Mouse (Mus musculus) hindbrain, embryonic 14.5 days (tissue): ENCODE measurements around the gene Nol4l. TPM values are rescaled to one million over a fixed set of nuclear protein-coding genes. Genes with fewer than 3 reads are reported as not detected.
"Not testable (repeated sequence)": the region's sequence is repeated elsewhere in the genome, so short reads cannot be mapped to it uniquely, and the experiment has no call there.

Source experiments
- ATAC-seq: fragments of 200-750 bp; cut with Nextera tagmentation; 2 replicates; pipeline ENCODE4 v1.8.0; 2017; ENCODE audit warnings: moderate number of reproducible peaks, mild to moderate bottlenecking, moderate TSS enrichment, moderate library complexity; ENCODE audit not compliant: low FRiP score
- DNase-seq: peaks from one replicate; pipeline ENCODE4 v3.0.0-alpha.2; 2015; ENCODE audit warnings: low spot score
- H3K27ac ChIP-seq: fragments of 300-500 bp; sonication (generic); 2 replicates; pipeline ENCODE4 v1.5.1; 2014; ENCODE audit warnings: mild to moderate bottlenecking, moderate library complexity
- H3K27me3 ChIP-seq: fragments of 300-500 bp; sonication (generic); 2 replicates; pipeline ENCODE4 v1.6.1; 2014; ENCODE audit warnings: mild to moderate bottlenecking, low read length, mixed read lengths; ENCODE audit not compliant: control insufficient read depth, insufficient read depth
- H3K36me3 ChIP-seq: fragments of 300-500 bp; sonication (generic); replicated peaks from 2 replicates; pipeline ENCODE4 v1.6.1; 2014; ENCODE audit not compliant: control insufficient read depth, insufficient read depth
- H3K4me1 ChIP-seq: fragments of 300-500 bp; sonication (generic); replicated peaks from 2 replicates; pipeline ENCODE4 v1.6.1; 2014; ENCODE audit warnings: antibody characterized with exemption, low read length, mixed read lengths; ENCODE audit not compliant: control insufficient read depth, insufficient read depth
- H3K4me2 ChIP-seq: fragments of 300-500 bp; sonication (generic); replicated peaks from 2 replicates; pipeline ENCODE4 v1.6.1; 2014; ENCODE audit warnings: mild to moderate bottlenecking, moderate library complexity
- H3K4me3 ChIP-seq: fragments of 300-500 bp; sonication (generic); replicated peaks from 2 replicates; pipeline ENCODE4 v1.5.1; 2014; ENCODE audit warnings: mild to moderate bottlenecking, low read length
- H3K9ac ChIP-seq: fragments of 300-500 bp; sonication (generic); 2 replicates; pipeline ENCODE4 v1.6.1; 2014
- H3K9me3 ChIP-seq: fragments of 300-500 bp; sonication (generic); 2 replicates; pipeline ENCODE4 v1.6.1; 2016; ENCODE audit warnings: low read length; ENCODE audit not compliant: control insufficient read depth
- WGBS: fragments of 180-500 bp; shearing (Covaris S2); extraction: QIAGEN DNeasy Blood & Tissue Kit; methylation state at CpG from one replicate; pipeline ENCODE4 v1.1.7; 2014; 5-methylcytosine and 5-hydroxymethylcytosine counted together
- polyA plus RNA-seq: library from polyadenylated mRNA; unstranded; fragments of >200 nt; fragmentation: Nextera tagmentation; extraction: Ambion mirVana; gene quantifications from 2 replicates; pipeline ENCODE4 v1.2.1, GENCODE M21; 2014

The Nol4l gene
- polyA plus RNA-seq, 1 experiment from 2014 or later = 44.8 TPM

DNA sequence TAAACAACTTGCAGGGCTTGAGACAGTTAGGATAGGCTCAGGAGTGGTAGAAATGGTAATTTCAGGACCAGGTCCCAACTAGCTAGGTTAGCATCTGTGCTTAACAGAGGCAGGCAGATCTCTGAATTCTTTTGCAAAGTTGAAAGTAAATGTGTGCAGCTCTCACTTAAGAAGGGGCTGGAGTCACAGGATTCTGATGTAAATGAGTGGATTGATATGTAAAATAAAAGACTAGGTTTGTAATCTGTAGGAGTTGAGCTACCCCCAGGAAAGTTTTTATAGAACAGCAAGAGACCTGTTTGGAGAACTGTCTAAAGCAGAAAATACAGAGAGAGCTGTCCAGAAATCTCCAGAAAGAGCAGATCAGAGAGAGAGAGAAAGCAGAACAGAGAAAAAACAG, 158.9 kb downstream of the Nol4l start:
- Histone ChIP-seq H3K9me3 (no peaks in the 10 kb centered on the region), H3K27ac (no peak overlapping the region), H3K36me3 (peaks cover 36% of the 10 kb centered on the region), H3K9ac (no peak overlapping the region), H3K4me2 (no peak overlapping the region), H3K27me3 (no peaks in the 10 kb centered on the region), H3K4me3 (no peak overlapping the region), H3K4me1 (no peaks in the 10 kb centered on the region)
- ATAC-seq (no peak), DNase-seq (no peak)

DNA sequence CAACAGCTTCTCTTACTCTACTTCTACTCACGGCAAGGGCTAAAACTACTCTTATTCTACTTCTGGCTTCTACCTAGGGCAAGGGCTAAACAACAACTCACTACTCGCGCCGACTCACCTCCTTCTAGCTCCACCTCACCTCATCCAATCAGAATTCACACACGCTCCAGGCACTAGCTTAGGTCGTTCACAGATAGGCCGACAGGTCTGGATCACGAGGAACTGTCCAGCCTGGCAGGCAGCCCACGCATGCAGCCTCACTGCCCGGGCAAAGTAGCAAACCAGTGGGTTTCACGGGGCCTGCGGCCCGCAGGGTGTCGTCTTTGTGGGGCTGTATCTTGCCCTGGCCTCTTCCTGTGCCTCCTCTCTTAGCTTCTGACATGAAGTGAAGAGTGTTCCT, 165.2 kb downstream of the Nol4l start:
- WGBS = 97% methylated on average over 14 of the region's 14 CpGs
- H3K4me2 ChIP-seq, H3K9me3 ChIP-seq, H3K4me1 ChIP-seq, ATAC-seq, H3K27me3 ChIP-seq, H3K4me3 ChIP-seq, H3K27ac ChIP-seq, H3K9ac ChIP-seq, DNase-seq: not testable (repeated sequence)
- H3K36me3 ChIP-seq = peaks cover 69% of the 10 kb centered on the region

DNA sequence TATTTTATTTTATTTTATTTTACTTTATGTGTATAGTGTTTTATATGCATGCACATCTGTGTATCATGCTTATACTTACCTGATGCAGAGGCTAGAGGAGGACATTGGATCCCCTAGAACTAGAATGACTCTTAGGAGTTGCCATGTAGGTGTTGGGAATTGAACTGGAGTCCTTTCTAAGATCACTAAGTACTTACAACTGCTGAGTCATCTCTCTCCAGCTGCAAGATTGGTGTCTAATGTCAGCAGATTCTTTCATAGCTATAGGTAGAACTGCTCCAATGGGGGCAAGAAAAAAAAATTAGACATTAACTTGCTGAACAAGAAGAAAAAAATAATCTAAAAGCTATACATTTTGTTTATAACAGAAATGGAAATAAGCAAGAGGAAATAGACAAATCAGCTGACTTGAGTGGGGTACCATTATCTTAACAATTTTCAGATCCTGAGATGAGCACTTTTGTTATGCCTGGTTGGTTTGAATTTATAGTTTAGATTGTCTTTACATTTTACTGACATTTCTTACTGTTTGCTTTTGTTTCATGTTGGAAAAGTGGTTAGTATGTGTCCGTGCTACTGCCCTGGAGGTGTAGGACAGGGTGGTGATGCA, 168.6 kb downstream of the Nol4l start:
- Histone ChIP-seq H3K27me3 (no peaks in the 10 kb centered on the region), H3K4me1 (no peaks in the 10 kb centered on the region), H3K27ac (no peak overlapping the region), H3K4me2 (no peak overlapping the region), H3K36me3 (peaks cover 71% of the 10 kb centered on the region), H3K4me3 (no peak overlapping the region), H3K9me3 (no peaks in the 10 kb centered on the region), H3K9ac (no peak overlapping the region)
- 92% methylated on average over 1 of the region's 1 CpGs for WGBS
- ATAC-seq (no peak), DNase-seq (no peak)

Other genes starting within 250 kb of the Nol4l start
- gene Kif3b, start 238.6 kb downstream of the Nol4l start, polyA plus RNA-seq = 17.3 and 21.2 TPM in 2 replicates
- gene Asxl1, start 184.1 kb downstream of the Nol4l start, polyA plus RNA-seq = 14.2 and 15.2 TPM in 2 replicates
- gene 4930404H24Rik, start 37.2 kb downstream of the Nol4l start, polyA plus RNA-seq = not detected in 2 replicates
- 78.6 and 79.8 TPM in 2 replicates for gene Commd7, start 102.8 kb upstream of the Nol4l start, polyA plus RNA-seq
- 4.2 and 4.3 TPM in 2 replicates for gene Dnmt3b, start 119.5 kb upstream of the Nol4l start, polyA plus RNA-seq
- gene Dnmt3c, start 166.7 kb upstream of the Nol4l start, polyA plus RNA-seq = 0.12 and 0.14 TPM in 2 replicates
- gene Mapre1, start 211.3 kb upstream of the Nol4l start, polyA plus RNA-seq = 394 and 421 TPM in 2 replicates
- gene Efcab8, start 250.0 kb upstream of the Nol4l start, polyA plus RNA-seq = not detected in 2 replicates